8 mouse cellular contexts compared by ENCODE assay signal in genomic region chr10:71347964-71348636, GRCm38 (mm10). TPM values are rescaled to one million over a fixed set of nuclear protein-coding genes. Genes with fewer than 3 reads are reported as not detected.
DNase-seq lines count a peak whose midpoint lies in the region; ATAC-seq lines count a peak whose summit lies in the region.

No protein-coding gene starts in this region.

- no peaks in the 10 kb centered on the region for H3K27me3 ChIP-seq in liver, embryonic 16.5 days (ENCODE audit: control insufficient read depth, insufficient read depth, low read depth, low read length)
- H3K27me3 ChIP-seq in neural tube, embryonic 15.5 days (replicated peaks): no peaks in the 10 kb centered on the region

- H3K36me3 ChIP-seq in liver, embryonic 16.5 days (ENCODE audit: control insufficient read depth, insufficient read depth): no peaks in the 10 kb centered on the region; the same call in 1 of the 2 replicates
- H3K36me3 ChIP-seq in neural tube, embryonic 15.5 days: no peaks in the 10 kb centered on the region

- under 1% methylated on average over 48 of the region's 48 CpGs for WGBS in liver, embryonic 16.5 days (ENCODE audit: insufficient replicate concordance)
- under 1% methylated on average over 44 of the region's 48 CpGs for WGBS in neural tube, embryonic 15.5 days

- peak; percentile 41 to 48 for DNase-seq in thymus, postnatal 10 days (ENCODE audit: low spot score in 2 of 2)
- no peak for DNase-seq in thymus, postnatal 14 days
- DNase-seq in gastrocnemius, postnatal 36 days: peak; percentile 26 to 42
- peak; percentile 50 for DNase-seq in induced T-regulatory cell, adult 2 months (ENCODE audit: low read depth)
- no peak for DNase-seq in cerebellum, adult 18-20 months

- H3K27ac ChIP-seq in liver, embryonic 16.5 days (ENCODE audit: low read length): peak overlapping the region; percentile 70
- H3K27ac ChIP-seq in neural tube, embryonic 15.5 days (replicated peaks): peak overlapping the region; percentile 91

- peak overlapping the region; percentile 80 for H3K9ac ChIP-seq in liver, embryonic 16.5 days (ENCODE audit: low read depth, low read length)
- peak overlapping the region; percentile 69 for H3K9ac ChIP-seq in neural tube, embryonic 15.5 days (replicated peaks)

- ATAC-seq in common myeloid progenitor, adult 5-6 weeks (replicated peaks; ENCODE audit: low read depth, poor library complexity, severe bottlenecking): peak; percentile 45
- ATAC-seq in liver, embryonic 16.5 days (ENCODE audit: low read depth): peak; percentile 2
- ATAC-seq in neural tube, embryonic 15.5 days (ENCODE audit: low FRiP score): peak; percentile 59

- intact Hi-C loops in gastrocnemius, postnatal 36 days (cut with DNase I): no loop called here

- peaks cover 34% of the 10 kb centered on the region for H3K4me1 ChIP-seq in liver, embryonic 16.5 days (ENCODE audit: control insufficient read depth, low read depth, low read length)
- peaks cover 47% of the 10 kb centered on the region for H3K4me1 ChIP-seq in neural tube, embryonic 15.5 days

- peak overlapping the region; percentile 74 for H3K4me3 ChIP-seq in liver, embryonic 16.5 days (ENCODE audit: low read depth, low read length)
- H3K4me3 ChIP-seq in neural tube, embryonic 15.5 days (replicated peaks): peak overlapping the region; percentile 67

- H3K9me3 ChIP-seq in liver, embryonic 16.5 days (replicated peaks; ENCODE audit: control insufficient read depth, low read length): no peaks in the 10 kb centered on the region
- no peaks in the 10 kb centered on the region for H3K9me3 ChIP-seq in neural tube, embryonic 15.5 days (replicated peaks)

- H3K4me2 ChIP-seq in liver, embryonic 16.5 days (ENCODE audit: low read depth, low read length): peak overlapping the region; percentile 98
- peak overlapping the region; percentile 94 for H3K4me2 ChIP-seq in neural tube, embryonic 15.5 days

RNA-seq across cellular contexts. Expression of gene Ipmk, which starts 0.5 kb away (rescaled TPM):
- 24.8 and 35.5 TPM in 2 replicates for total RNA-seq in common myeloid progenitor, adult 5-6 weeks (2017)
- 10 to 100 TPM; 14.8 to 16.9 TPM for total RNA-seq in gastrocnemius, postnatal 36 days (2021)
- 9.1 and 9.3 TPM in 2 replicates for polyA plus RNA-seq in liver, embryonic 16.5 days (2015; fragmentation: Nextera tagmentation; extraction: Ambion mirVana)
- polyA plus RNA-seq in neural tube, embryonic 15.5 days (2015; fragmentation: Nextera tagmentation; extraction: Ambion mirVana): 14.9 and 15.3 TPM in 2 replicates

RNA-seq across cellular contexts. Expression of gene Cisd1, which starts 3.3 kb away (rescaled TPM):
- 26.3 and 27.5 TPM in 2 replicates for total RNA-seq in common myeloid progenitor, adult 5-6 weeks (2017)
- total RNA-seq in gastrocnemius, postnatal 36 days (2021): 100 to 1,000 TPM; 201 to 223 TPM
- 61.9 and 69.4 TPM in 2 replicates for polyA plus RNA-seq in liver, embryonic 16.5 days (2015; fragmentation: Nextera tagmentation; extraction: Ambion mirVana)
- 286 and 340 TPM in 2 replicates for polyA plus RNA-seq in neural tube, embryonic 15.5 days (2015; fragmentation: Nextera tagmentation; extraction: Ambion mirVana)

Comparison
In these comparisons a context has a peak if more than half of its experiments do, and no peak if none do; other contexts are left out.
1. DNase-seq: peak in thymus, postnatal 10 days (2 of 2), gastrocnemius, postnatal 36 days (2 of 2) and induced T-regulatory cell, adult 2 months (single experiment); none in thymus, postnatal 14 days (single experiment) and cerebellum, adult 18-20 months (0 of 2).
2. ATAC-seq: peak in every context shown above with its lines; median percentile 59 in neural tube, embryonic 15.5 days; 45 in common myeloid progenitor, adult 5-6 weeks; 2 in liver, embryonic 16.5 days.